Mouse (Mus musculus) 3T3-L1 (cell line): ENCODE results near the gene Htr7.

Experiments
- DNase-seq: peaks from one replicate; pipeline ENCODE4 v3.0.0-alpha.2; 2015; ENCODE audit warnings: low read depth, low spot score

Htr7 gene

GRCm38 (mm10) chr19:36057231-36057811, at the start of gene Htr7:
TSS of gene Htr7 (minus strand) at chr19:36057507.
- DNase-seq, result no peak

GRCm38 (mm10) chr19:36103909-36104308, 46.6 kb upstream of the Htr7 start:
- DNase-seq, result peak; percentile 55

- DNase-seq, result no peak
These were observed 41.6 kb upstream of the Htr7 start for GRCm38 (mm10) chr19:36098916-36099315.

- no peak for DNase-seq
These were observed 41.0 kb upstream of the Htr7 start for GRCm38 (mm10) chr19:36098265-36098664.

GRCm38 (mm10) chr19:36097194-36097593, 39.9 kb upstream of the Htr7 start:
- no peak for DNase-seq

- peak; percentile 81 for DNase-seq
These were observed 33.5 kb upstream of the Htr7 start for GRCm38 (mm10) chr19:36090781-36091180.

GRCm38 (mm10) chr19:36083262-36084225, 26.2 kb upstream of the Htr7 start, which contains the start of gene Rpp30:
TSS of gene Rpp30 (plus strand) at chr19:36083716.
- DNase-seq, result peak; percentile 95

GRCm38 (mm10) chr19:36082606-36083261, 25.4 kb upstream of the Htr7 start:
- DNase-seq, result peak; percentile 93

GRCm38 (mm10) chr19:36062801-36063529, 5.7 kb upstream of the Htr7 start:
- DNase-seq, result peak; percentile 39

- no peak for DNase-seq
These were observed 645 bp downstream of the Htr7 start for GRCm38 (mm10) chr19:36056502-36057221.

- DNase-seq, result peak; percentile 83
These were observed 11.3 kb downstream of the Htr7 start for GRCm38 (mm10) chr19:36046046-36046445.

- DNase-seq, result no peak
These were observed 42.5 kb downstream of the Htr7 start for GRCm38 (mm10) chr19:36014836-36015235.

- no peak for DNase-seq
These were observed 51.0 kb downstream of the Htr7 start for GRCm38 (mm10) chr19:36006277-36006676.

GRCm38 (mm10) chr19:36004961-36005360, 52.3 kb downstream of the Htr7 start:
- no peak for DNase-seq

- no peak for DNase-seq
These were observed 54.5 kb downstream of the Htr7 start for GRCm38 (mm10) chr19:36002476-36003445.

- DNase-seq, result peak; percentile 26
These were observed 55.8 kb downstream of the Htr7 start for GRCm38 (mm10) chr19:36001512-36001911.

GRCm38 (mm10) chr19:36000955-36001354, 56.4 kb downstream of the Htr7 start:
- no peak for DNase-seq

GRCm38 (mm10) chr19:35997384-35997783, 59.9 kb downstream of the Htr7 start:
- DNase-seq, result no peak

GRCm38 (mm10) chr19:35987461-35987860, 69.8 kb downstream of the Htr7 start:
- no peak for DNase-seq

GRCm38 (mm10) chr19:35974681-35975080, 82.6 kb downstream of the Htr7 start:
- DNase-seq, result no peak
